Mouse (Mus musculus) midbrain, embryonic 15.5 days (tissue): ENCODE measurements around the gene Trp53inp2. TPM values are rescaled to one million over a fixed set of nuclear protein-coding genes. Genes with fewer than 3 reads are reported as not detected.
A peak's percentile ranks its signal among the peaks of the same experiment; 100 is the strongest.

Experiments
- ATAC-seq: fragments of 200-750 bp; cut with Nextera tagmentation; replicated peaks from 2 replicates; pipeline ENCODE4 v1.8.0; 2017; ENCODE audit warnings: moderate TSS enrichment
- H3K27ac ChIP-seq: fragments of 300-500 bp; sonication (generic); 2 replicates; pipeline ENCODE4 v1.5.1; 2015; ENCODE audit warnings: mild to moderate bottlenecking, inconsistent platforms
- H3K27me3 ChIP-seq: fragments of 300-500 bp; sonication (generic); replicated peaks from 2 replicates; pipeline ENCODE4 v1.6.1; 2015; ENCODE audit warnings: inconsistent platforms
- H3K36me3 ChIP-seq: fragments of 300-500 bp; sonication (generic); replicated peaks from 2 replicates; pipeline ENCODE4 v1.6.1; 2015; ENCODE audit warnings: inconsistent platforms
- H3K4me1 ChIP-seq: fragments of 300-500 bp; sonication (generic); 2 replicates; pipeline ENCODE4 v1.6.1; 2015; ENCODE audit warnings: inconsistent platforms
- H3K4me2 ChIP-seq: fragments of 300-500 bp; sonication (generic); 2 replicates; pipeline ENCODE4 v1.6.1; 2015; ENCODE audit warnings: inconsistent platforms, mild to moderate bottlenecking, moderate library complexity
- H3K4me3 ChIP-seq: fragments of 300-500 bp; sonication (generic); 2 replicates; pipeline ENCODE4 v1.5.1; 2015; ENCODE audit warnings: mild to moderate bottlenecking, inconsistent platforms
- H3K9ac ChIP-seq: fragments of 300-500 bp; sonication (generic); 2 replicates; pipeline ENCODE4 v1.6.1; 2015; ENCODE audit warnings: mild to moderate bottlenecking, inconsistent platforms
- H3K9me3 ChIP-seq: fragments of 300-500 bp; sonication (generic); 2 replicates; pipeline ENCODE4 v1.6.1; 2016; ENCODE audit warnings: inconsistent platforms
- WGBS: fragments of 180-500 bp; shearing (Covaris S2); methylation state at CpG from one replicate; pipeline ENCODE4 v1.1.7; 2015; ENCODE audit warnings: mixed read lengths; 5-methylcytosine and 5-hydroxymethylcytosine counted together
- polyA plus RNA-seq: library from polyadenylated mRNA; unstranded; fragments of >200 nt; fragmentation: Nextera tagmentation; extraction: Ambion mirVana; gene quantifications from 2 replicates; pipeline ENCODE4 v1.2.1, GENCODE M21; 2015

Trp53inp2 gene
- polyA plus RNA-seq, 1 experiment from 2014 or later = 114 TPM

DNA sequence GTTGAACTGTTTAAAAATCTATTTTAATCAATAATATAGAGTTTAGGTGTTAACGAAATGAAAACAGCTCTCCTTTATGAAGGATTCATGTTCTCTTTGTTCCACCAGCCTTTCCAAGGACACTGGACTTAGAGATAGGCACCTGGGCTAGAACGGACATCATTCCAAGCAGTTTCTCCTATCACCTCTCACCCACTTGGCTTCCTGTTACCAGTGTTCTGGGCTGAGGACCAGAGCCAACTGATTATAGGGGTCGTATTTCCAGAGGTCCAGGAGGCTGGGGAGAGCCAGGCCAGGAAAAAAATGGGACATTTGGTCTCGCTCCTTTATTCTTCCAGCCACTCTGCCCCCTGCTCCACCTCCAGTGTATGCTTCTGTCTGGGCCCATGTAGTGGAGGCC is 8.4 kb upstream of the Trp53inp2 start:
- ATAC-seq = no peak
- Histone ChIP-seq H3K36me3 (no peaks in the 10 kb centered on the region), H3K27ac (no peak overlapping the region), H3K4me1 (no peaks in the 10 kb centered on the region), H3K9me3 (no peaks in the 10 kb centered on the region), H3K4me3 (no peak overlapping the region), H3K27me3 (no peaks in the 10 kb centered on the region), H3K9ac (no peak overlapping the region), H3K4me2 (no peak overlapping the region)
- 69% methylated on average over 4 of the region's 4 CpGs for WGBS

DNA sequence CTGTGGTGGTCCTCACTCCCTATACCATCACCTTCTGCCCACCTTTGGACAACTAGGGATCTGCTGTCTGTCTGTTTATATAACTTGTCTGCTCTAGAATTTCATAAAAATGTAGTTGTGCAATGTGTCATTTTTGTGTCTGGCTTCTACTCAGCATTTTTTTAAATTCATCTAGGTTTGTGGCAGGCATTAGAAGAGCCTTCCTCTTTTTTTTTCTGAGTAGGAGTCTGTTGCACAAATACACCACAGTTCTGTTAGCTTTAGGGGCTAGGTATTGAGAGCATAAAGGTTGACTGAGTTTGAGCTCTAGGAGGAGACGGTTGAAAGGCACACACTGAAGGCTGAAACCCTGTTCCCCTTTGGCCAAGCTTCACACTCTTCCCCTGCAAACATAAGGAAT is 7.6 kb upstream of the Trp53inp2 start:
- Histone ChIP-seq H3K36me3 (no peaks in the 10 kb centered on the region), H3K27ac (no peak overlapping the region), H3K4me2 (no peak overlapping the region), H3K27me3 (no peaks in the 10 kb centered on the region), H3K9ac (no peak overlapping the region), H3K9me3 (no peaks in the 10 kb centered on the region), H3K4me3 (no peak overlapping the region), H3K4me1 (no peaks in the 10 kb centered on the region)
- WGBS = 81% methylated on average over 1 of the region's 1 CpGs
- no peak for ATAC-seq

DNA sequence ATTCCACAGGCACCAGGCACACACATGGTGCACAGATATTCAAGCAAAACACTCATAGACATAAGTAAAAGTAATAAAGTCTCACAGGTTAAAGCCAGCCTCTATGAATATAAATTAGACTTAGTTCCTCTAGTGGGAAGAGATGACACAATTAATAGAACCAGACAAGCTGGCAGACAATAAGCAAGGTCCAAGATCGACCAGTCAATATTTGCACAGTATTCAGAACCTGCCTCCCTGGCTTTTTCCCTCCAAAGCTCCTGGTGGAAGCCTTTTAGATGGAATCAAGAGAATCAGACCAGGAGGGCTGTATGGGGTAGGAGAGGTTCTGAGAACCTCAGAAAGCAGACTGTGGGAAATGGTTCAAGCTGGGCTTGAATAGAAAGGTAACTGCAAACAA is 7.0 kb upstream of the Trp53inp2 start:
- Histone ChIP-seq H3K27ac (no peak overlapping the region), H3K4me1 (no peaks in the 10 kb centered on the region), H3K27me3 (no peaks in the 10 kb centered on the region), H3K36me3 (no peaks in the 10 kb centered on the region), H3K4me3 (no peak overlapping the region), H3K9me3 (no peaks in the 10 kb centered on the region), H3K4me2 (no peak overlapping the region), H3K9ac (no peak overlapping the region)
- ATAC-seq = no peak
- 70% methylated on average over 1 of the region's 1 CpGs for whole genome bisulfite sequencing

DNA sequence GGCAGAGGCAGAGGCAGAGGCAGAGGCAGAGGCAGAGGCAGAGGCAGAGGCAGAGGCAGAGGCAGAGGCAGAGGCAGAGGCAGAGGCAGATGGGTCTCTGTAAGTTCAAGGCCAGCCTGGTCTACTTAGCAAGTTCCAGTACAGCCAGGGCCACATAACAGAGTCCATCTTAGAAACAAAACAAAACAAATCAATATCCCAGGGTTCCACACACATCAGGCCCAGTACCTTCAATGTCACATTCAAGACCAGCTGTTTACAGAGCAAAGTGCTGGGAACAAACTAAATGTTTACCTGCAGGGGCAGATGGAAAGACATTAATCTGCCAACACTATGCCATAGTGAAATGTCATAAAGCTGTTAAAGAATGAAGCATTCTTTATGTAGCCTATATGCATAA is 6.3 kb upstream of the Trp53inp2 start:
- Histone ChIP-seq H3K4me3 (no peak overlapping the region), H3K4me2 (no peak overlapping the region), H3K9ac (no peak overlapping the region), H3K4me1 (0 out of 2 replicates have a peak, but pooled peaks cover under 1% of the 10 kb centered on the region), H3K9me3 (no peaks in the 10 kb centered on the region), H3K27me3 (no peaks in the 10 kb centered on the region), H3K27ac (no peak overlapping the region), H3K36me3 (no peaks in the 10 kb centered on the region)
- ATAC-seq = no peak

DNA sequence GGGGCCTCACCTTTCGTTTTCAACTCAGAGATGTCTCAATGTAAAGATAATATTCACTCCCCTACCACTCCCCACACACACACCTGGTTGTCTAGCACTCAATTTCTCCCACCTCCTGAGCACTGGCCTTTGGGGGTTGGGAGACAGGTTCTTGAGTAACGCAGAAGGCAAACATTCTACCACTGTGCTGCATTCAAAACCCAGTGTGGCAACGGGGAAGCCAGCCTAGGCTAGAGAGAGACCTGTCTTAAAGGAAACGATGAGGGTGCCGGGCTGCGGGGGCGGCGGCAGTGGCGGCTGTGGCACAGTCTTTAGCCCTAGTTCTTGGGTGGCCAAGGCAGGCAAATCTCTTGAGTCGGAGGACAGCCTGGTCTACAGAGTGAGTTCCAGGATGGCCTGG is 4.7 kb upstream of the Trp53inp2 start:
- Histone ChIP-seq H3K4me3 (no peak overlapping the region), H3K27me3 (no peaks in the 10 kb centered on the region), H3K9me3 (no peaks in the 10 kb centered on the region), H3K4me1 (peaks cover 15% of the 10 kb centered on the region), H3K4me2 (no peak overlapping the region), H3K36me3 (no peaks in the 10 kb centered on the region), H3K27ac (no peak overlapping the region), H3K9ac (no peak overlapping the region)
- WGBS = 85% methylated on average over 10 of the region's 10 CpGs
- ATAC-seq = no peak

DNA sequence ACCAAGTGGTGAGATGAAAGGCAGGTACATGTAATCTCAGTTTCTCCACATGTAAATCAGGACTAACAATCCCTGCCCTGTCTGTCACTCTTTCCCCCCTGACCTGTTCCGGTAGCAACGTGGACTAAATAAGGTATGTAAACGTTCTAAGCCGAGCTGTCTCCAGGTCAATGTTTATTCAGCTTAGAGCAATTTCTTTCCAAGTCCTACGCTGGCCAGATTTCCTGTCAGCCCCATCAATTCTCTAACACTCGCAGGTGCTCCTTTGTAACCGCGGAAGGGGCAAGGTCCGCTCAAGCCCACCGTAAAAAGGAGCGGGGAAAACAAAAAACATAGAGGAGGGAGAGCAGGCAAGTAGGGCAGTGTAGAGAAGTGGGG is 190 bp downstream of the Trp53inp2 start:
- Histone ChIP-seq H3K27ac (peak overlapping the region; percentile 98), H3K4me2 (peak overlapping the region; percentile 73), H3K9me3 (no peaks in the 10 kb centered on the region), H3K4me3 (peak overlapping the region; percentile 61), H3K36me3 (no peaks in the 10 kb centered on the region), H3K9ac (peak overlapping the region; percentile 90), H3K27me3 (no peaks in the 10 kb centered on the region), H3K4me1 (peaks cover 51% of the 10 kb centered on the region)
- no peak for ATAC-seq
- 2% methylated on average over 11 of the region's 11 CpGs for WGBS

DNA sequence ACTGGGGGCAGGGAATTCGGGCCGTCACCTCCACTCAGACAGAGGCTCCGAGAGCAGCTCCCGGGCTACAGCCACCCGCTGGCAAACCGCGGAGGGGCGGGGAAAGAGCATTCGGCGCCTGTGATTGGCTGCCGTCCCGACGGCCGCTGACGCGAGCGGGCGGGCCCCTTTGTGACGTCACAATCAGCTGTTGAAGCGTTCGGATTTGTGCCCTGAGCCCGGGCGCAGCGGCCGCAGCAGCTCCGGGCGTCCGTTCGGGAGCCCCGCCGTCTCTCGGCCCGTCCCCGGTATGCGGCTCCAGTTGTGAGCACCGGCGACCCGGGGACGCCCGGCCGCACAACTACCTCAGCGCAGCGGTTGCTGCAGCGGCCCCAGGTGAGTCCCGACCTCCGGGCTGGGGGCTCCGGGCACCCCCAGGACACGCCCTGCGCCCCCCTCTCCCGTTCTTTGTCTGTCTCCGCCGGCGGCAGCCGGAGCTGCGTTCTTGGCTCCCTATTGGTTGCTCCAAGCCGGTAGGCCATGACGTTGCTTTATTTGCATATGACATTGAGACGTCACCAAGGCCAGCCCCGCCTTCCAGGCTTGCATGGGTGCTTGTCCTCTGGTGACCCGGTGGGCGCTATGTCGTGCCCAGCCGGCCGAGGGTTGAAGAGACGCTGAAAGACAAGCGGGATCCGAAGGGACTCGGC is 928 bp downstream of the Trp53inp2 start:
- peak; percentile 94 for ATAC-seq
- Histone ChIP-seq H3K36me3 (0 out of 2 replicates have a peak, but pooled peaks cover 4% of the 10 kb centered on the region), H3K4me1 (peaks cover 59% of the 10 kb centered on the region), H3K9me3 (no peaks in the 10 kb centered on the region), H3K4me2 (peak overlapping the region; percentile 73), H3K9ac (peak overlapping the region; percentile 90), H3K4me3 (peak overlapping the region; percentile 61), H3K27me3 (no peaks in the 10 kb centered on the region), H3K27ac (peak overlapping the region; percentile 98)
- under 1% methylated on average over 59 of the region's 68 CpGs for WGBS

DNA sequence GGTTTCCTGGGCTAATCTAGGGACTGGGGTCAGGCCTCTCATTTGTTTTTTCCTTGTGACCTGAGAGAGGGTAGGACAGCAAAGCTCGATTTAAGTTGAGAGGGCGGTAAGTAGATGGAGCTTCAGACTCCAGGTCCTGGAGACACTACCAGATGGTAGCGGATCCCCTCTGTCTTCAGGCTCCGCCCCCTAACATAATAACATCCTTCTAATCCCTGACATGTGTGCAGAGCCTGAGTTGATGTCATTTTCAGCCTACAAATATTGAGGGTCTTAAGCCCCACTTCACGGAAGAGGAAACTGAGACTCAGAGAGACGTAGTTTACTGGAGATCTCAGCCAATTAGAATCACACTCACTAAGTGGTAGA is 1.5 kb downstream of the Trp53inp2 start:
- Histone ChIP-seq H3K4me1 (peaks cover 60% of the 10 kb centered on the region), H3K27me3 (no peaks in the 10 kb centered on the region), H3K4me3 (peak overlapping the region; percentile 61), H3K9me3 (no peaks in the 10 kb centered on the region), H3K36me3 (0 out of 2 replicates have a peak, but pooled peaks cover 4% of the 10 kb centered on the region), H3K27ac (peak overlapping the region; percentile 98), H3K9ac (peak overlapping the region; percentile 90), H3K4me2 (peak overlapping the region; percentile 73)
- 17% methylated on average over 6 of the region's 6 CpGs for WGBS
- ATAC-seq = peak; percentile 41

DNA sequence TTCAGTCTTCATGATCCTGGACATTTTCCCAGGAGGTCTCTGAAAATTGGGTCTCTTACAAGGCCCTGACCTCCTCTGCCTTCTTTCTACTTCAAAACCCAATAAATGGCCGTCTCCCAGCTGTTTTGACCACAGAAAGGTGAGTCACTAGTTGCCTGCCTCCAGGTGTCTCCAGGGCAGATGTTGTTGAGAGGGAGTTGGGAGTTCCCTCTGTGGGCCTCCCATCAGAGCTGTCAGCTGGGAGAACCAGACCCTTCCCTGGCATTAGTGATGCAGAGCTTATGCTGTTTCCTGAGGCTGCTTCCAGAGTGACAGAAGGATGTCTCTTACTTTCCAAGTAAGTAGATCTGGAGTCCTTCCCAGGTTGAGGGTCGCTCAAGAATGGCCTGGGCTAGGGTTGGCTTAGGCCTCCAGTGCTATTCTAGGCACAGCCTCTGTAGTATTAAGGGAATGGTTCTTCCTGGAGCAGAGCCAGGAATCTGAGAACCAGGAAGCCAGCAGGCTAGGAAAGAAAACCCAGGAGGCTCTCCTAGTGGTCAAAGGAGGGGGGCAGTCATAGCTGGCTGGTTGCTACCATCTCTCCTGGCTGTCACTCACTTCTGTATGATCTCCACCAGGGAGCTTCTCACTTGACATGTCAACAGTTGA is 2.1 kb downstream of the Trp53inp2 start:
- H3K36me3 ChIP-seq = peaks cover 7% of the 10 kb centered on the region
- peak overlapping the region; percentile 73 for H3K4me2 ChIP-seq
- no peaks in the 10 kb centered on the region for H3K9me3 ChIP-seq
- no peaks in the 10 kb centered on the region for H3K27me3 ChIP-seq
- H3K9ac ChIP-seq = peak overlapping the region; percentile 90
- 84% methylated on average over 2 of the region's 2 CpGs for WGBS
- no peak for ATAC-seq
- peak overlapping the region; percentile 61 for H3K4me3 ChIP-seq
- H3K4me1 ChIP-seq = peaks cover 60% of the 10 kb centered on the region
- peak overlapping the region; percentile 98; the same call in 1 of the 2 replicates for H3K27ac ChIP-seq

DNA sequence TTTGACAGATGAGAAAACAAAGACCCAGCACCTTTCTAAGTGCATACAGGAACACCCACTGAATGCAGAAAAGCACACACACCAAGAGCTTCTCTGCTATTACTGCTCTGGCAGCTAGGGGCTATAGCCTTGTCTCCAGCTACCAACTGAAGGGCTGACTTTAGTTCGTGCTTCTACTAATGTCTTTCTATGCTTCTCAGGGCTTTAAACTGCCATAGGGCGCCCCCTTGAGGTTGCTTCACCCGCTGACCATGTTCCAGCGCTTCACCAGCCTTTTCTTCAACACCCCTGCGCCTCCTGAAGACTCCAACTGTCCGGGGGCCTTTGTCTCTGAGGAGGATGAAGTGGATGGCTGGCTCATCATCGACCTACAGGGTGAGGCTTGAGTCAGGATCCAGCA is 4.2 kb downstream of the Trp53inp2 start:
- Histone ChIP-seq H3K9me3 (no peaks in the 10 kb centered on the region), H3K36me3 (peaks cover 22% of the 10 kb centered on the region), H3K4me3 (no peak overlapping the region), H3K27me3 (no peaks in the 10 kb centered on the region), H3K9ac (peak overlapping the region; percentile 4; the same call in 1 of the 2 replicates), H3K27ac (peak overlapping the region; percentile 39; the same call in 1 of the 2 replicates), H3K4me2 (peak overlapping the region; percentile 73), H3K4me1 (peaks cover 55% of the 10 kb centered on the region)
- no peak for ATAC-seq
- 19% methylated on average over 7 of the region's 7 CpGs for WGBS

DNA sequence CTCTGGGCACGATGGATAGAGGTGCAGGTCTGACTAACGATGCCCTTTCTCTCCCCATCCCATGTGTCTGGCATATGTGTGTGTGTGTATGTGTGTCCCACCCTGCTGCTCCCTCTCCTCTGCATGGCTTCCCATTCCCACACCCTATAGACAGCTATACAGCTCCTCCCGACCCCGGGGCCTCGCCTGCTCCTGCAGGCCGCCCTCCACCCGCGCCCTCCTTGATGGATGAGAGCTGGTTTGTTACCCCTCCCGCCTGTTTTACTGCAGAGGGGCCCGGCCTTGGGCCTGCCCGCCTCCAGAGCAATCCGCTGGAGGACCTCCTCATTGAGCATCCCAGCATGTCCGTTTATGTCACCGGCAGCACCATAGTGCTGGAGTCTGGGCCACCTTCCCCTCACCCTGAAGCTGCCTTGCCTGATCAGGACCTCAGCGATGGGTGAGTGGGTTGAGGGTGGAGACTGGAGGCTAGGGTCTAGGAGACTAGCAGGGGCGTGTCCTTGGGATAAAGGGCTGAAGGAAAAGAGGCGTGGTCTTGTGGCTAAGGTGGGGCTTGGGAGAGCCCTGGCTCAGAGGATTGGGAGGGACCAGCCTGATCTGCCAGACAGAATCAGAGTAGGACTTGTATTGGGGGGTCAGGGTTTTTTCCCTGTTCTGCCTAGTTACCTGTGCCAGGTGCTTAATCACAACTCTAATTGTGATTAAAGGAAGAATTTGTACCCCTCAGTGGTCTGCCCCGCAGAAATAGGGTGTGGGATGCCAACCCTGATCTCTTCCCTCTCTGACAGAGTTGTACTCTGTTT is 5.1 kb downstream of the Trp53inp2 start:
- Histone ChIP-seq H3K36me3 (peaks cover 22% of the 10 kb centered on the region), H3K4me3 (no peak overlapping the region), H3K4me1 (peaks cover 46% of the 10 kb centered on the region)

DNA sequence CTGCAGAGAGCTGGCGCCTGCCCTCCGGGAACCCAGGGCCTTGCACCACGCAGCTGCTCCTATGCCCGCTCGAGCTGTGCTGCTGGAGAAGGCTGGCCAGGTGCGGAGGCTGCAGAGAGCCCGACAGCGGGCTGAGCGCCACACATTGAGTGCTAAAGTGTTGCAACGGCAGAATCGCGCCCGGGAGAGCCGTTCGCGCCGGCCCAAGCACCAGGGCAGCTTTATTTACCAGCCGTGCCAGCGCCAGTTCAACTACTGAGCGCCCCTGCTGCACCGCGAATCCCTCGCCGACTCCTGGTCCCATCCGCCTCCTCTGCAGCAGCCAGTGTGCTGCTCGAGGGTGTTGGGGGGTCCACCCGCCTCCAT is 5.7 kb downstream of the Trp53inp2 start:
- H3K4me1 ChIP-seq = peaks cover 45% of the 10 kb centered on the region
- no peak overlapping the region for H3K9ac ChIP-seq
- no peak overlapping the region for H3K4me3 ChIP-seq
- peaks cover 22% of the 10 kb centered on the region for H3K36me3 ChIP-seq
- H3K27ac ChIP-seq = 0 out of 2 replicates have a peak overlapping the region, but pooled peaks have one; percentile 9
- peak overlapping the region; percentile 22; the same call in 1 of the 2 replicates for H3K4me2 ChIP-seq
- WGBS = 18% methylated on average over 27 of the region's 27 CpGs
- no peaks in the 10 kb centered on the region for H3K9me3 ChIP-seq
- H3K27me3 ChIP-seq = no peaks in the 10 kb centered on the region
- ATAC-seq = no peak

More for the DNA sequence above, 5.1 kb downstream of the Trp53inp2 start:
- Histone ChIP-seq H3K27ac (0 out of 2 replicates have a peak overlapping the region, but pooled peaks have one; percentile 39), H3K9me3 (no peaks in the 10 kb centered on the region), H3K4me2 (peak overlapping the region; percentile 73; the same call in 1 of the 2 replicates), H3K27me3 (no peaks in the 10 kb centered on the region), H3K9ac (peak overlapping the region; percentile 4; the same call in 1 of the 2 replicates)
- 41% methylated on average over 18 of the region's 18 CpGs for WGBS
- ATAC-seq = no peak
